Mouse (Mus musculus): ENCODE results near the gene Slc6a20b. TPM values are rescaled to one million over a fixed set of nuclear protein-coding genes. Genes with fewer than 3 reads are reported as not detected.

Gene Slc6a20b
- polyA plus RNA-seq, 2 experiments: 0.05 to 0.22 TPM

DNA sequence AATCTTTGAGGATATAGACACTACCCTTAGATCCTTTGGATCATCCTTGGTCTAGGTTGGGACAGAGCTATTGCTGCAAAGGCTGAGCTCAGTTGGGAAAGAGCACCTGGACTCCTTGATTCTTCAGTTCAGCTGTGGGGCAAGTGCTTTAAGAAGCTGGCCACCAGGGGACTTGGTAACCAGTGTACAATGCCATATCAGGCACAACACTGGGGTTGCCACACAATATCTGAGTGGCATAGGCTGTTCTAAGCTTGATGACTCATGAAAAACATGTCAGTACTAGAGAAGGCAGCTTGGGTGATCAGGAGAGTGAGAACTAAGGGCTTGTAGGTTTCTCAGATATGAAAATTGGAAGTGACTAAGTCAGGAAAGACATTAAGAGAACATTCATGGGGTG lies 26.6 kb upstream of the Slc6a20b start:
- no peak for TF ChIP-seq EP300 (IDR thresholded peaks at IDR 0.05; ENCODE audit: low read depth)
- 0 out of 2 replicates have a peak, but pooled peaks have one; percentile 13 for TF ChIP-seq CTCF (IDR thresholded peaks at IDR 0.05; ENCODE audit: low read depth)
- no peaks in the 10 kb centered on the region for H3K27me3 ChIP-seq (ENCODE audit: control insufficient read depth, insufficient read depth, low read length)
- no peaks in the 10 kb centered on the region; a peak in 1 of 4 replicates for H3K4me1 ChIP-seq (replicated peaks; ENCODE audit: control insufficient read depth in 2 of 2, insufficient read depth in 2 of 2, low read length in 1 of 2)
- no peak overlapping the region for H3K4me2 ChIP-seq (ENCODE audit: low read depth)
- H3K9ac ChIP-seq (replicated peaks): no peak overlapping the region
- no peaks in the 10 kb centered on the region for H3K36me3 ChIP-seq (replicated peaks; ENCODE audit: control insufficient read depth, insufficient read depth, low read depth)
- DNase-seq (ENCODE audit: low read depth in 3 of 3, low spot score in 3 of 3) (no peak), ATAC-seq (ENCODE audit: insufficient read depth) (no peak)
- no peak overlapping the region for H3K4me3 ChIP-seq (ENCODE audit: insufficient read depth in 1 of 2, low read depth in 2 of 2, low read length in 2 of 2)
- no peaks in the 10 kb centered on the region for H3K9me3 ChIP-seq (ENCODE audit: control insufficient read depth, low read length)
- H3K27ac ChIP-seq: no peak overlapping the region

DNA sequence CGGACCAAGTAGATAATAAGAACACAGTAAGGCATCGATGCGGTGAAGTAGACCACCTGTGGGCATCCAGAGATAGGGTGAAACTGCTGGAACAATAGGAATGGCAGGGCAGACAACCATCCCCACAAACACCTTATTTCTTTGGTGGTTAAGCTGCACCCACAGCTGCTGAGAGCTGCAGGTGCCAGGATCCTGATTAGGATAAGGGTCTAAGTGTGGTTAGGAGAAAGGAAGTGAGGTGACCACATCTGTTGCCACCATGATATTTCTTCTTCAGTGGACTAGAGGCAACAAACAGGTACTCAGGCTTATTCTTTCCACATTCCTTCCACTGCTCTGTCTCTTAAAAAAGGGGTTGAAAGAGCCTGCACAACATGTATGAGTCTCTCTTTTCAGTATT lies 25.1 kb upstream of the Slc6a20b start:
- no peaks in the 10 kb centered on the region for H3K36me3 ChIP-seq (replicated peaks; ENCODE audit: control insufficient read depth, insufficient read depth, low read depth)
- H3K27me3 ChIP-seq (ENCODE audit: control insufficient read depth, insufficient read depth, low read length): no peaks in the 10 kb centered on the region
- no peaks in the 10 kb centered on the region for H3K9me3 ChIP-seq (ENCODE audit: control insufficient read depth, low read length)
- H3K27ac ChIP-seq: no peak overlapping the region
- H3K4me1 ChIP-seq (replicated peaks; ENCODE audit: control insufficient read depth in 2 of 2, insufficient read depth in 2 of 2, low read length in 1 of 2): no peaks in the 10 kb centered on the region; a peak in 1 of 4 replicates
- 31% methylated on average over 3 of the region's 3 CpGs for WGBS (ENCODE audit: insufficient replicate concordance)
- H3K4me2 ChIP-seq (ENCODE audit: low read depth): no peak overlapping the region
- no peak overlapping the region for H3K9ac ChIP-seq (replicated peaks)
- peak; percentile 21; the same call in 1 of the 2 replicates for ATAC-seq (ENCODE audit: insufficient read depth)
- TF ChIP-seq CTCF (IDR thresholded peaks at IDR 0.05; ENCODE audit: low read depth): no peak
- no peak for TF ChIP-seq EP300 (IDR thresholded peaks at IDR 0.05; ENCODE audit: low read depth)
- no peak overlapping the region for H3K4me3 ChIP-seq (ENCODE audit: insufficient read depth in 1 of 2, low read depth in 2 of 2, low read length in 2 of 2)
- no peak for DNase-seq (ENCODE audit: low read depth in 3 of 3, low spot score in 3 of 3)

DNA sequence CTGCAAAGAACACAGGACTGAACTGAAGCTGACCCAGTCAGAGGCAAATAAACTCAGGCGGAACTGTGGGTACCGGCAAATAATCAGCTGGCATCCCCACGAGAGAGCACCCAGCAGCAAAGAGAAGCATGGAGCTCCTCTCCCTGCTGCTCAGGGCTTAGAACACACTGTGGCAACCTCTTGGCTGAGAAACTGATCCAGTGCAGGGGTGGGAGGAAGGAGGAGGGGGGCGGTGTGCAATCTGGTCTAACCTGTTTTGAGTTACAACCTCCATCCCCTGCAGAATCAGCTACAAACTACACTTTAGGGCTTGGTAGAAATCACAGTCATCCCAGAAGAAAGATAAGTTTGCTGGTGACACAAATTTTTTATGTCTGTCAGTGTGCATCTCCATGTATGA lies 19.0 kb upstream of the Slc6a20b start:
- TF ChIP-seq EP300 (IDR thresholded peaks at IDR 0.05; ENCODE audit: low read depth) (no peak), CTCF (IDR thresholded peaks at IDR 0.05; ENCODE audit: low read depth) (no peak)
- ATAC-seq (ENCODE audit: insufficient read depth) (no peak), DNase-seq (ENCODE audit: low read depth in 3 of 3, low spot score in 3 of 3) (no peak)
- Histone ChIP-seq H3K27me3 (ENCODE audit: control insufficient read depth, insufficient read depth, low read length) (no peaks in the 10 kb centered on the region), H3K27ac (no peak overlapping the region), H3K4me2 (ENCODE audit: low read depth) (no peak overlapping the region), H3K9me3 (ENCODE audit: control insufficient read depth, low read length) (no peaks in the 10 kb centered on the region), H3K9ac (replicated peaks) (no peak overlapping the region), H3K4me1 (replicated peaks; ENCODE audit: control insufficient read depth in 2 of 2, insufficient read depth in 2 of 2, low read length in 1 of 2) (no peaks in the 10 kb centered on the region), H3K36me3 (replicated peaks; ENCODE audit: control insufficient read depth, insufficient read depth, low read depth) (no peaks in the 10 kb centered on the region), H3K4me3 (ENCODE audit: insufficient read depth in 1 of 2, low read depth in 2 of 2, low read length in 2 of 2) (no peak overlapping the region)
- WGBS (ENCODE audit: insufficient replicate concordance): 45% methylated on average over 4 of the region's 4 CpGs

- H3K9ac ChIP-seq (replicated peaks): no peak overlapping the region
- DNase-seq (ENCODE audit: low read depth in 3 of 3, low spot score in 3 of 3): no peak
- H3K4me2 ChIP-seq (ENCODE audit: low read depth): no peak overlapping the region
- no peaks in the 10 kb centered on the region for H3K9me3 ChIP-seq (ENCODE audit: control insufficient read depth, low read length)
- no peaks in the 10 kb centered on the region for H3K36me3 ChIP-seq (replicated peaks; ENCODE audit: control insufficient read depth, insufficient read depth, low read depth)
- no peak overlapping the region for H3K4me3 ChIP-seq (ENCODE audit: insufficient read depth in 1 of 2, low read depth in 2 of 2, low read length in 2 of 2)
- H3K27ac ChIP-seq: no peak overlapping the region
- 54% methylated on average over 2 of the region's 2 CpGs for WGBS (ENCODE audit: insufficient replicate concordance)
- TF ChIP-seq CTCF (IDR thresholded peaks at IDR 0.05; ENCODE audit: low read depth) (no peak), EP300 (IDR thresholded peaks at IDR 0.05; ENCODE audit: low read depth) (no peak)
- no peaks in the 10 kb centered on the region for H3K4me1 ChIP-seq (replicated peaks; ENCODE audit: control insufficient read depth in 2 of 2, insufficient read depth in 2 of 2, low read length in 1 of 2)
- H3K27me3 ChIP-seq (ENCODE audit: control insufficient read depth, insufficient read depth, low read length): no peaks in the 10 kb centered on the region
- no peak for ATAC-seq (ENCODE audit: insufficient read depth)
Measured at GRCm38 (mm10) chr9:123649785-123650511, 17.6 kb upstream of the Slc6a20b start.

DNA sequence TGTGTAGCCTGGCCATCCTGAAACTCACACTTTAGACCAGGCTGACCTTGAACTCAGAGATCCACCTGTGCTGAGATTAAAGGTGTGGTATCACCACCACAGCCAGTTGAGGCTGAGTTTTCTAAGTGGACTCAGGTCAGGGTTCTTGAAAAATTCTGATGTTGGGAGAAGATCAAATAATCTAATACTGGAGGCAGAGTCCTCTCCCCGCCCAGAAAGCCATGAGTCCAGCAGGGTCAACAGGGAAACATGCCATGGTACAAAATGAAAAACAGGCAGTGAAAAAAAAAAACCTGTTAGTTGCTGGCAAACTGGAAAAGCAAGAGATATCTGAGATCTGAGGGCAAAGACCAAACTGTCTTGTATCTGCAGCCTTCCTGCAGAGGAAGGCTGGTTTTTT lies 7.7 kb upstream of the Slc6a20b start:
- TF ChIP-seq EP300 (IDR thresholded peaks at IDR 0.05; ENCODE audit: low read depth) (no peak), CTCF (IDR thresholded peaks at IDR 0.05; ENCODE audit: low read depth) (no peak)
- H3K27ac ChIP-seq: no peak overlapping the region

More for the DNA sequence above, 7.7 kb upstream of the Slc6a20b start:
- H3K4me3 ChIP-seq (ENCODE audit: insufficient read depth in 1 of 2, low read depth in 2 of 2, low read length in 2 of 2): no peak overlapping the region
- no peak for DNase-seq (ENCODE audit: low read depth in 3 of 3, low spot score in 3 of 3)
- H3K4me2 ChIP-seq (ENCODE audit: low read depth): no peak overlapping the region
- no peaks in the 10 kb centered on the region for H3K27me3 ChIP-seq (ENCODE audit: control insufficient read depth, insufficient read depth, low read length)
- 48% methylated on average over 1 of the region's 1 CpGs for WGBS (ENCODE audit: insufficient replicate concordance)
- H3K4me1 ChIP-seq (replicated peaks; ENCODE audit: control insufficient read depth in 2 of 2, insufficient read depth in 2 of 2, low read length in 1 of 2): no peaks in the 10 kb centered on the region
- no peaks in the 10 kb centered on the region for H3K36me3 ChIP-seq (replicated peaks; ENCODE audit: control insufficient read depth, insufficient read depth, low read depth)
- no peak overlapping the region for H3K9ac ChIP-seq (replicated peaks)
- no peak for ATAC-seq (ENCODE audit: insufficient read depth)
- no peaks in the 10 kb centered on the region for H3K9me3 ChIP-seq (ENCODE audit: control insufficient read depth, low read length)
